Mouse (Mus musculus) embryonic fibroblast, embryonic 13.5 days (primary cell): ENCODE measurements at regions not wholly inside any gene's neighbourhood (a gene's known extent, or its start where the extent isn't known, plus 50 kb on each side); places are given as distances from the start of the nearest gene placed in this dataset.
A peak's percentile ranks its signal among the peaks of the same experiment; 100 is the strongest.
"Not testable (repeated sequence)": the region's sequence is repeated elsewhere in the genome, so short reads cannot be mapped to it uniquely, and the experiment has no call there.

Source experiments
- H3K27ac ChIP-seq: 2 replicates; pipeline ENCODE4 v1.5.1; 2012; ENCODE audit warnings: low read length, control low read depth, inconsistent platforms; ENCODE audit not compliant: insufficient read depth
- H3K4me1 ChIP-seq: 2 replicates; pipeline ENCODE4 v1.6.1; 2011; ENCODE audit warnings: low read length; ENCODE audit not compliant: control insufficient read depth, insufficient read depth
- H3K4me3 ChIP-seq: 2 replicates; pipeline ENCODE4 v1.5.1; 2011; ENCODE audit warnings: mild to moderate bottlenecking, control low read depth, low read length; ENCODE audit not compliant: insufficient read depth
- CTCF ChIP-seq: IDR thresholded peaks from 2 replicates; pipeline ENCODE4 v1.5.1; 2011; ENCODE audit warnings: mild to moderate bottlenecking, control low read depth, low read length, moderate library complexity, borderline replicate concordance; ENCODE audit not compliant: insufficient read depth
- POLR2A ChIP-seq: IDR thresholded peaks from 2 replicates; pipeline ENCODE4 v1.6.1; 2011; ENCODE audit warnings: low read depth, mild to moderate bottlenecking, control low read depth, low read length, moderate library complexity

DNA sequence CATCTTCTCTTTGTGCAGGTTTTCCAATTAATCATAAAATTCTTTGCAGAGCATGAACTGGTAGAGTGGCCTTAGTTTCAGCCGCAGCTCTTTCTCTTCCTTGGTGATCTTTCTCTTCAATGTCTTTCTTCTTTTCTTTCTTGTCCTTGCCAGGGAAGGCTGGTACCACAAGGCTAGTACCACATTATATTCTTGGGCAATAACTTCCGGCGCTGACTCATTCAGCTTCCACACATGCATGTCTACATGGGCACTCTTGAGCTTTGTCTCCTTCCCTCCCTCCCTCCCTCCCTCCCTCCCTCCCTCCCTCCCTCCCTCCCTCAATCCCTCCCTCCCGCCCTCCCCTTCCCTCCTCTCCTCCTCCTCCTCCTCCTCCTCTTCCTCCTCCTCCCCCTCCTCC, 98.1 kb upstream of the Pwp1 start:
- not testable (repeated sequence) for H3K27ac ChIP-seq, H3K4me3 ChIP-seq, H3K4me1 ChIP-seq

DNA sequence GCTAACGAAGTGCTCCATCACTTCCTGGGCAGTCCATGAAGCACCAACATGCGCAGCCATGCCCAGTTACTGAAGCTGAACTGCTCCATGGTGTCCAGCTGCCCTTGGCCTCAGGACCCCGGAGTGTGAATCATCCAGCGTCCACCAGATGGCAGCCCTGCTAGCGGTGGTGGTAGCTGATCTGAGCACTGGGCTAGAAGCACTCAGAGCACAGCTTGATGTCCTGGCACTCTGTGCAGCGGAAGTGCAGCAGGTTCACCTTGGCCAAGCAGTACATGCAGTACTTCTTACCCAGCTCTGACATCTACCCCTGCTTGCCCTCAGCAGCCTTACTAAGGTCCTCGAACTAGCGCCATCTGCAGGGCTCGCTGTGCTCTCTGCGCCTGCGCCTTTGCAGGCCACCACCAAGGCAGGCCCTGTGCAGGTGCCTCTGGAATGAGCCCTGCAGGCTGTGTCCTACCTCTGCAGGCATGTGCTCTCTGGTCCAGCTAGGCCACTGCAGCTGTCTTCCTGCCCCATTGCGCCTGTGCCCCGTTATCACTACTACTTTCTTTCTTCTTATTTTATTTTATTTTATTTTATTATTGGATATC, 97.4 kb upstream of the Pwp1 start:
- H3K4me1 ChIP-seq, H3K4me3 ChIP-seq, H3K27ac ChIP-seq: not testable (repeated sequence)

DNA sequence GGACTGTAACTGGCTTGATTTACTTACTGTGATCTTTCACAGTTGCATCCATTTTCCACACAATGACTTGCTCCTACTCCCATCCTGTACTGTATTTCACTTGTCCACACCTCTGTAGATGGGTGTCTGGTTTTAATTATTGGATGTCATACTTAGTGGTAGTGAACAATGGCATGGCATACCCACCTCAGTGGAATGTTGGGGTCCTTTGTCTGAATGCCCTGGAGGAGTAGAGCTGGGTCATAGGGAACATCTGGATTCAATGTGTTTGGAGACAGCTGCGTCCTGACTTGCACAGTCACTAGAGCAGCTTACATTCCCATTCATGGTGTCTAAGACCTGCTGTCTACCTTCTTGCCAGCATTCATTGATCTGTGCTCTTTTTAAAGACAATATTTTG, 91.5 kb upstream of the Pwp1 start:
- TF ChIP-seq POLR2A = no peak
- TF ChIP-seq CTCF = no peak
- Histone ChIP-seq H3K4me1 (peaks cover 17% of the 10 kb centered on the region), H3K4me3 (no peak overlapping the region), H3K27ac (no peak overlapping the region)

DNA sequence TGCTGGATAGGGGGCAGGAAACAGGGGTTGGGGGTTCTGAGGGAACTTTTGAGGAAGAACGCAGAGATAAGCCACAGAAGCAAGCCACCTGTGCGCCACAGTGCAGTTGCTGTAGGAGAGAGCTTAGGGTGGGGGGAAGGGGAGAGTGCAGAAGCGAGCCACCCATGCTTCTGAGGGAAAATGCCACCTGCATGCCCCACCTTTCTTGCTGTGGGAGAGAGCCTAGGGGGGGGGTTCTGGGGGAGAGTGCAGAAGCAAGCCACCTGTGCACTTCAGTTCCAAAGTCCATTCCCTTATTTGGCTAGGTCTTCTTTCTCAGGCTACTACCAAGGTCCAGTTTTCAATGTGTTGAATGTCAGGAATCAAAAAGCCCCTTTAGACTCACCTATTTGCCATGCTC, 90.3 kb upstream of the Pwp1 start:
- H3K27ac ChIP-seq = peak overlapping the region; percentile 80
- TF ChIP-seq POLR2A = no peak
- TF ChIP-seq CTCF = no peak
- H3K4me3 ChIP-seq = no peak overlapping the region
- peaks cover 17% of the 10 kb centered on the region for H3K4me1 ChIP-seq

DNA sequence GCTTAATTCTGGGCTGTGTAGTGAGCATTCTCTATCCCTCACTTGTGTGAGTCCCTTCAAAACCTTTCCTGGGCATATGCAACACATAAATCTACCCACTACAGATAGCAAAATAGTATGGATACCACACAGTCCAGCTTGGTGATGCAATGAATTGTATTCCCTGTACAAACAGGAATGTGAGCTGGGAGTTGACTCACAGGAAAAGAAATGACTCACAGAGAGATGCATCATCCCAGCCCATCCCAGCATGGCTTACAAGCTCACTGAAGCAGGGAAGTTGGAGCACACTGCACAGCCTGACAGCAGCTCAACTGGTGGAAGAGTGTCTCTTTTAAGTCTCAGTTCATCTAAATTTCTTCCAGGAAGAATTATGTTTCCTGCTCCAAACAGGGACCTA, 89.7 kb upstream of the Pwp1 start:
- Histone ChIP-seq H3K27ac (peak overlapping the region; percentile 80), H3K4me1 (peaks cover 17% of the 10 kb centered on the region)
- not testable (repeated sequence) for H3K4me3 ChIP-seq

DNA sequence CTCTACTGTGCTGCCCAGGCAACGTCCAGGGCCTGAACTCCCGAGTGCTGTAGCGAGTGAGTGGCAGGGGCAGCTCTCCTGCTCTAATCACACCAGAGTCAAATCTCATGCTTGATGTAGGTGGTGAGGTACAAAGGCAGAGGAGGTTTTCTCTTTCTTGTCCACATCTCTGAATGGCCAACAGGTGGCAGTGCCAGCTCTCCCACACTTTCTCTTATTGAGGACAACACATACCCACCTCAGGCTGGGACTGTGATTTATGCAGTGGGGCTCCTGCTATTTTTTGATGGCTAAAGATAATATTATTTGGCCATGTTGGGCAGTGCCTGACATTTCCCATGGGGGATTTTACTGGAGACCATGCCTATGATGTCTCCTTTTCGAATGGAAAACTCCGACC, 87.3 kb upstream of the Pwp1 start:
- no peak overlapping the region for H3K27ac ChIP-seq
- TF ChIP-seq POLR2A = no peak
- H3K4me1 ChIP-seq = peaks cover 17% of the 10 kb centered on the region
- no peak overlapping the region for H3K4me3 ChIP-seq

DNA sequence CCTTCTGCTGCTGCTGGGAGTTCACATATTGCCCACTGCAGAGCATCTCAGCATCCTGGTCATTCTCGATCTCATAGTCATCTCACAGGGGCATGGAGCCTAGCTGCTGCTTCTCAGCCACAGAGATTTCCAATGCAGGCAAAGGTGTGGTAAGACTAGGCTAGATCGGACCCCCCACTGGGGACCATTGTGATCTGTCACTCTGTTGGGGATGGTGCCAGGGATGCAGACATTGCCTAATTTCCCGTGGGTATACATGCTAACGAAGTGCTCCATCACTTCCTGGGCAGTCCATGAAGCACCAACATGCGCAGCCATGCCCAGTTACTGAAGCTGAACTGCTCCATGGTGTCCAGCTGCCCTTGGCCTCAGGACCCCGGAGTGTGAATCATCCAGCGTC, 83.9 kb upstream of the Pwp1 start:
- not testable (repeated sequence) for H3K4me1 ChIP-seq, H3K27ac ChIP-seq, H3K4me3 ChIP-seq

DNA sequence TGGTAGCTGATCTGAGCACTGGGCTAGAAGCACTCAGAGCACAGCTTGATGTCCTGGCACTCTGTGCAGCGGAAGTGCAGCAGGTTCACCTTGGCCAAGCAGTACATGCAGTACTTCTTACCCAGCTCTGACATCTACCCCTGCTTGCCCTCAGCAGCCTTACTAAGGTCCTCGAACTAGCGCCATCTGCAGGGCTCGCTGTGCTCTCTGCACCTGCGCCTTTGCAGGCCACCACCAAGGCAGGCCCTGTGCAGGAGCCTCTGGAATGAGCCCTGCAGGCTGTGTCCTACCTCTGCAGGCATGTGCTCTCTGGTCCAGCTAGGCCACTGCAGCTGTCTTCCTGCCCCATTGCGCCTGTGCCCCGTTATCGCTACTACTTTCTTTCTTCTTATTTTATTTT, 83.5 kb upstream of the Pwp1 start:
- H3K4me1 ChIP-seq, H3K4me3 ChIP-seq, H3K27ac ChIP-seq: not testable (repeated sequence)

DNA sequence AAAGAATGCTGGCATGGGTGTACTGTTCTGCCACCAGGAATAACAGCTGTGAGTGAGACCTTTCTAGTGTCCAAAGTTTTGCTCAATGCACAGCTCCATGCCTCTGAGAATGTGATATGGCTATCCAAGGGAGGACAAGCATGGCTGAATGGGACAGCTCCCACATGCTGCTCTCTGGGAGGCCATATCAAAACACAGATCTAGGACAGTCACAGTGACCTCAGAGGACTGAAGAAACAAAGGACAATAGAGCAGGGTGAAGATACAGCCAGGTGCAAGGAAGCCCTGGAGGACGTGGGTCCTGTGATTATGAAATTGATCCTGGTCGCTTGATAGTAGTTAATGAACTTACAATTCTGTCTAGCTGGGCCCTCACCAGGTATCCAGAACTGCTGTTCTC, 79.7 kb upstream of the Pwp1 start:
- H3K27ac ChIP-seq, H3K4me3 ChIP-seq, H3K4me1 ChIP-seq: not testable (repeated sequence)

DNA sequence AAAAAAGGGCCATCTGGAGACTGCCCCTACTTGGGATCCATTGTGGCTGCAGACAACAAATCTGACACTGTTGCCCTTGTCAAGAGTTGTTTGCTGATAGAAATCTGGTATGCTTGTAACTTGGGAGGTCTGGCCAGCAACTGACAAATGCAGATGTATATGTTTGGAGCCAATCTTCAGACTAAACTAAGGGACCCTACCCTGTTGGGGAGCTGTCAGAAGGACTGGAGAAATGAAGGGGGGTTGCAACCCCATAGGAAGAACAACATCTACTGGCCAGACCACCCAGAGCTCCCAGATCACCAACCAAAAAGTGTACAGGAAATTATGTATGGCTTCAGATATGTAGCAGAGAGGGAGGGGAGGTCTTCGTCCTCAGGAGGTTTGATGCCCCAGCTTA, 54.3 kb upstream of the Pwp1 start:
- H3K4me3 ChIP-seq = no peak overlapping the region
- no peak overlapping the region for H3K27ac ChIP-seq
- no peaks in the 10 kb centered on the region for H3K4me1 ChIP-seq
- TF ChIP-seq POLR2A (no peak), CTCF (no peak)
